Mouse (Mus musculus) urinary bladder, adult 18-20 months (tissue): ENCODE measurements around the gene 4930596D02Rik.

Source experiments
- DNase-seq, 2 experiments: peaks; one replicate each; pipeline ENCODE4 v3.0.0; 2022; ENCODE audit warnings: low spot score in 2 of 2, mixed read lengths in 2 of 2

4930596D02Rik gene

DNA sequence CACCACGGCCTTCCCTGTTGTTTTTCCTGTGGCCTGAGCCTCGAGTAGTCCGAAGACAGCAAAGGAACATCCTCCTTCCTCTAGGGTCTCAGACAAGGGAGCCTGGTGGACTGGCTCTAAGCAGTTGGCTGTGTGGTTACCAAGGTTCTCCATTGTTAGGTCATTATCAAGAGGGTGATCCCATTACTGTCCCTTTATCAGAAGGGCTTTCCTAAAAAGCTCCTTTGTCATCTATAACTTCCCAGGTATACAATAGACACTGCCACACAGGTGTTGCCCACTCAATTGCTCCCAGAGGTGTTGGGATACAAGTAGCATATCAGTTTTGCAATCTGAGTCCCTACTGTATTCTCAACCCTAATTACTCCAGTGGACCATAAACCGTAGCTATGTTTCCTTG is at the start of gene 4930596D02Rik:
Gene 4930596D02Rik, minus strand, starts transcription at position 101 of the 400 bp plus-strand sequence.
- DNase-seq = no peak

DNA sequence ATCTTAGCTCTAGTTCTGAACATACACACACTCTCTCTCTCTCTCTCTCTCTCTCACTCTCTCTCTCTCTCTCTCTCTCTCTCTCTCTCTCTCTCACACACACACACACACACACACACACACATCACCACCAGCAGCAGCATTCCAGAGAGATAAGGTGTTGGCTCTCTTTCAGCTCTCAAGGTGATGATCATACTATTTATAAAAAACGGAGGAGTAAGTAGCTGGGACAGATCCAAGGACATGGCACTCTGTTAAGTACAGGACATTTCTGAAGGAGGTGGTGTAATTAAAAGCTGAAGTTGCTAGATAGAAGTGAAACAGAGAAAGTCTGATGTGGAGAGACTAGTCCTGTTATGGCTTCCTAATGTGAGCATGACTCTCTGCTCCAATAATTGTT is 41.5 kb upstream of the 4930596D02Rik start:
- DNase-seq = no peak

DNA sequence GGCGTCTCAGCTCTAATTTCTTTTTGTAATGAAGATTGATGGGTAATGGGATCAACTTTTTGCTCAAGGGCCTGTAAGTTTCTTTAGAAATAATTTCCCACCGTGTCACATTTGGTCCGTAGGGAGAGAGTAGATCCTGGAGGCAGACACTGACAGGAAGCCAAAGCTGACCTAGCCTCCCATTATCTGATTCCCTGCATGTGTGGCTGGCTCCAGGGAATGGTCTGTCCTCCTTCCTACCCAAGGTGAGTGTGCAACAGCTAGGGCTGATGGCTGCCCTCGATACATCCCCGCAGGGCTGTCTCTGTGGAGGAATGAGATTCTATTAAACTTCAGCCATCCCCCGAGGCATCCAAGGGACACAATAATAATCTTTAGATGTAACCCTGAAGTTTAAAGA is 33.5 kb upstream of the 4930596D02Rik start:
- DNase-seq = no peak

DNA sequence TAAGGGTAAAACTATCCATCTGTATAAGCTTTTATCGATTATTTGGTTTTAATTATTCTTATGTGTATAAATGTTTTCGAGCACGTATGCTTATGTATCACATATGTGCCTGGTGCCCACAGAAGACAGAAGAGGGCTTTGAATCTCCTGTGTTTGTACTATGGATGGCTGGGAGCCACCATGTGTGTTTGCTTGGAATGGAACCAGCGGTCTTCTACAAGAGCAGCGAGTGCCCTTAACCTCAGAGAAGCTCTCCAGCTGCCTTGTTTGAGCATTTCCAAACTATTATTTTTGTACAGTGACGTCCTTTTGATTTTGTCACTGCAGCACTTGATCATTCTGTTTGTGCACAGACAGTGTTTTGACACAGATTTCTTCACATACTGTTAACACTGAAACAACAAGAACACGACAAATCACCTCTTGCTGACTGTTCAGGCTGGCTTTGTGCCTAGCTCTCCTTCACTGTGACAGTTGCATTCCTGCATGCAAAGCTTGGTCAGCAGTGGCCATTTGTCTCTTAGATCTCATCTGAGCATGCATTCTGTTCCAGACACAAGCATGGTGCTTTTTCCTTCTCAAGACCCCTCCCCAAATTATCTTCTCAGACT is 30.4 kb upstream of the 4930596D02Rik start:
- DNase-seq = no peak

DNA sequence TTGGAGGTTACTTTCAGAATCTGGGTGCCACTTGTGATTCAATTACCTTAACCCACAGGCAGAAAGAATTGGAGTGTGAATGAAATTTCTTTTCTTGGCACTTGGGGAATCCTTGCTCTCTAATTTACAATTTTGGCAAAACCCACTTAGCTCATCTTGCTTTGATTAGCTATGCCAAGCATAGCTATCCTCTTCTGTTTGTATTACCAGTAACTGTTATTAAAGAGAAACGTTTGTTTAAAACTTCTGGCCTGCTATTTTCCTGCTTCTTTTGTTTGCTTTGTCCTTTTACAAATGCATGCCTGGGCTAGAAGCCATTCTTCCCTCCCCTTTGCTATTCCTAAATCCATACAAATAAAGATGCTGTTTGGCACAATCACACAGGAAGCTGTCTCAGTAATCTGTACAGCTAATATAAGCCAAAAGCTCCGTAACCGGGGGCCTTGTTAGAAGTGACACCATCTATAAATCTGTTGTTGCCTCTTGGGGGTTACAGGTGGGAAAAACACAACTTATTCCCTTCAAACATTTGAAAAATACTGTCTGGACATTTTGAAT is 19.0 kb downstream of the 4930596D02Rik start:
- DNase-seq = no peak

DNA sequence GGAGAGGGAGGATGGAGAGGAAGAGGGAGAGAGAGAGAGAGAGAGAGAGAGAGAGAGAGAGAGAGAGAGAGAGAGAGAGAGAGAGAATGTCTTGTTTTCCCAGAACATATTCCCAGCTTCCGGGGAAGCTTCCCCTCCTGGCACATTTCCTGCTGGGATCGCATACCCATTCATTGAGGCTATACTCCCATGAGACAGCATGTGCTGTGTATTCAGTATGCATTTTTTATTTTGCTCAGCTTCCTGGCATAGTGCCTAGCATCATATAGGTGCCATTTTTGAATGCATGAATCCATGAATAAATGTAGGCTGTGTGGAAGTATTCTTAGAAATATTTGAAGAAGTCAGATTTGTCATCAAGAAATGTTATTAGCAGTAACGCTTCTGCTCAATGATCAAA is 31.7 kb downstream of the 4930596D02Rik start:
- no peak for DNase-seq

DNA sequence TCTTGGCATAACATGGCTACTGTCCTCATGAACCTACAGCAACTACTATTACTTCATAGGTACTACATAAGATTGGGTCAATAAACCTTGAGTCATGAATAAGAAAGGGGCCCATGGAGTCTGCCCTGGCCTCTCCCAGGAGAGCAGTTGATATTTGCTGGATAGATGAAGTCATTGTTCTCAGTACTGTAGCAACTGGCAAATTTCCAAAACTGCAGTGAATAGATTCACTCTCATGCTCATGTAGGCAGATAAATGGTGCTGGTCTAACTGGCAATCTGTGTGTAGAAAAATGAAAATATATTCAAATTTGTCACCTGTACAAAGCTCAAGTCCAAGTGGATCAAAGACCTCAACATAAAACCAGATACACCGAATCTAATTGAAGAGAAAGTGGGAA is 38.5 kb downstream of the 4930596D02Rik start:
- DNase-seq = no peak
